Mouse (Mus musculus) G1E (cell line): ENCODE results near the gene Gm13279.
"Not testable (repeated sequence)": the region's sequence is repeated elsewhere in the genome, so short reads cannot be mapped to it uniquely, and the experiment has no call there.

Experiments
- CTCF ChIP-seq: IDR thresholded peaks from 2 replicates; pipeline ENCODE4 v1.5.1; 2012; ENCODE audit warnings: low read depth, low read length, inconsistent platforms, mixed read lengths
- GATA2 ChIP-seq: IDR thresholded peaks from 2 replicates; pipeline ENCODE4 v1.6.1; 2012; ENCODE audit warnings: low read depth, low read length, inconsistent platforms, borderline replicate concordance
- POLR2AphosphoS5 ChIP-seq: IDR thresholded peaks from 2 replicates; pipeline ENCODE4 v1.6.1; 2012; ENCODE audit warnings: low read depth, low read length, inconsistent platforms; ENCODE audit not compliant: insufficient replicate concordance

DNA sequence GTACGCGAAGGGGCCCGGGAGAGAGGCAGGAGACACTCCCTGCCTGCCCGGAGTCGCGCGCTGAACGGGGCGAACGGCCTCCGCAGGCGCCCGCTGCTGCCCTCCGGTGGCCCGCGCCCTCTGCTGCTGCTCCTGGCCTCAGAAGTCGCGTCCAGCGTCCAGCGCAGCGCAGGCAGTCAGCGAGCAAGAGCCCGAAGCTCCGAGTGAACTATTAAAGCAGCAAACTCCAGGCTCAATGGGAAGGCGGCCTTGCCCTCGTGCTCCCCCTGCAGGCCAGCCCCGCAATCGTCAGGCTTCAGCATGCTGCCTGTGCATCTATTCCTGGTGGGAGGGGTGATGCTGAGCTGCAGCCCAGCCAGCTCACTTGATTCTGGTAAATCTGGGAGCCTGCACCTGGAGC, at the start of gene Gm13279:
- not testable (repeated sequence) for TF ChIP-seq CTCF, POLR2AphosphoS5, GATA2
